Mouse (Mus musculus): ENCODE measurements at regions not wholly inside any gene's neighbourhood (a gene's known extent, or its start where the extent isn't known, plus 50 kb on each side); places are given as distances from the start of the nearest gene placed in this dataset.

GRCm38 (mm10) chr2:51372771-51373170, 223.9 kb upstream of the Rnd3 start:
- ATAC-seq (replicated peaks in 1 of 2; ENCODE audit: insufficient read depth in 1 of 2, low FRiP score in 2 of 2, low TSS enrichment in 1 of 2, low read depth in 1 of 2, poor library complexity in 2 of 2, severe bottlenecking in 2 of 2) = peak in 1 of 2 experiments; percentile 32; a peak in 1 of 4 replicates

GRCm38 (mm10) chr2:51362825-51363616, 214.1 kb upstream of the Rnd3 start:
- ATAC-seq (replicated peaks in 1 of 2; ENCODE audit: insufficient read depth in 1 of 2, low FRiP score in 2 of 2, low TSS enrichment in 1 of 2, low read depth in 1 of 2, poor library complexity in 2 of 2, severe bottlenecking in 2 of 2) = no peak

GRCm38 (mm10) chr2:51355281-51355680, 206.4 kb upstream of the Rnd3 start:
- ATAC-seq (replicated peaks in 1 of 2; ENCODE audit: insufficient read depth in 1 of 2, low FRiP score in 2 of 2, low TSS enrichment in 1 of 2, low read depth in 1 of 2, poor library complexity in 2 of 2, severe bottlenecking in 2 of 2) = no peak

GRCm38 (mm10) chr2:51354800-51355199, 205.9 kb upstream of the Rnd3 start:
- no peak for ATAC-seq (replicated peaks in 1 of 2; ENCODE audit: insufficient read depth in 1 of 2, low FRiP score in 2 of 2, low TSS enrichment in 1 of 2, low read depth in 1 of 2, poor library complexity in 2 of 2, severe bottlenecking in 2 of 2)

GRCm38 (mm10) chr2:51349614-51350013, 200.7 kb upstream of the Rnd3 start:
- no peak for ATAC-seq (replicated peaks in 1 of 2; ENCODE audit: insufficient read depth in 1 of 2, low FRiP score in 2 of 2, low TSS enrichment in 1 of 2, low read depth in 1 of 2, poor library complexity in 2 of 2, severe bottlenecking in 2 of 2)

- ATAC-seq (replicated peaks in 1 of 2; ENCODE audit: insufficient read depth in 1 of 2, low FRiP score in 2 of 2, low TSS enrichment in 1 of 2, low read depth in 1 of 2, poor library complexity in 2 of 2, severe bottlenecking in 2 of 2) = peak; percentile 29 to 56; a peak in 1 of 4 replicates
These were observed 199.9 kb upstream of the Rnd3 start for GRCm38 (mm10) chr2:51348774-51349173.

- no peak for ATAC-seq (replicated peaks in 1 of 2; ENCODE audit: insufficient read depth in 1 of 2, low FRiP score in 2 of 2, low TSS enrichment in 1 of 2, low read depth in 1 of 2, poor library complexity in 2 of 2, severe bottlenecking in 2 of 2)
These were observed 198.2 kb upstream of the Rnd3 start for GRCm38 (mm10) chr2:51347086-51347485.

GRCm38 (mm10) chr2:51342421-51342820, 193.5 kb upstream of the Rnd3 start:
- ATAC-seq (replicated peaks in 1 of 2; ENCODE audit: insufficient read depth in 1 of 2, low FRiP score in 2 of 2, low TSS enrichment in 1 of 2, low read depth in 1 of 2, poor library complexity in 2 of 2, severe bottlenecking in 2 of 2) = no peak

- ATAC-seq (replicated peaks in 1 of 2; ENCODE audit: insufficient read depth in 1 of 2, low FRiP score in 2 of 2, low TSS enrichment in 1 of 2, low read depth in 1 of 2, poor library complexity in 2 of 2, severe bottlenecking in 2 of 2) = no peak
These were observed 185.5 kb upstream of the Rnd3 start for GRCm38 (mm10) chr2:51334437-51334836.

GRCm38 (mm10) chr2:51327081-51327480, 178.2 kb upstream of the Rnd3 start:
- no peak for ATAC-seq (replicated peaks in 1 of 2; ENCODE audit: insufficient read depth in 1 of 2, low FRiP score in 2 of 2, low TSS enrichment in 1 of 2, low read depth in 1 of 2, poor library complexity in 2 of 2, severe bottlenecking in 2 of 2)

- no peak for ATAC-seq (replicated peaks in 1 of 2; ENCODE audit: insufficient read depth in 1 of 2, low FRiP score in 2 of 2, low TSS enrichment in 1 of 2, low read depth in 1 of 2, poor library complexity in 2 of 2, severe bottlenecking in 2 of 2)
These were observed 172.8 kb upstream of the Rnd3 start for GRCm38 (mm10) chr2:51321676-51322075.

GRCm38 (mm10) chr2:51316452-51316851, 167.5 kb upstream of the Rnd3 start:
- ATAC-seq (replicated peaks in 1 of 2; ENCODE audit: insufficient read depth in 1 of 2, low FRiP score in 2 of 2, low TSS enrichment in 1 of 2, low read depth in 1 of 2, poor library complexity in 2 of 2, severe bottlenecking in 2 of 2) = no peak

GRCm38 (mm10) chr2:51313414-51313813, 164.5 kb upstream of the Rnd3 start:
- no peak for ATAC-seq (replicated peaks in 1 of 2; ENCODE audit: insufficient read depth in 1 of 2, low FRiP score in 2 of 2, low TSS enrichment in 1 of 2, low read depth in 1 of 2, poor library complexity in 2 of 2, severe bottlenecking in 2 of 2)

GRCm38 (mm10) chr2:51306257-51306656, 157.3 kb upstream of the Rnd3 start:
- no peak for ATAC-seq (replicated peaks in 1 of 2; ENCODE audit: insufficient read depth in 1 of 2, low FRiP score in 2 of 2, low TSS enrichment in 1 of 2, low read depth in 1 of 2, poor library complexity in 2 of 2, severe bottlenecking in 2 of 2)

- peak; percentile 71 to 77 for ATAC-seq (replicated peaks in 1 of 2; ENCODE audit: insufficient read depth in 1 of 2, low FRiP score in 2 of 2, low TSS enrichment in 1 of 2, low read depth in 1 of 2, poor library complexity in 2 of 2, severe bottlenecking in 2 of 2)
These were observed 156.5 kb upstream of the Rnd3 start for GRCm38 (mm10) chr2:51305411-51305810.

- ATAC-seq (replicated peaks in 1 of 2; ENCODE audit: insufficient read depth in 1 of 2, low FRiP score in 2 of 2, low TSS enrichment in 1 of 2, low read depth in 1 of 2, poor library complexity in 2 of 2, severe bottlenecking in 2 of 2) = no peak
These were observed 155.8 kb upstream of the Rnd3 start for GRCm38 (mm10) chr2:51304694-51305093.

- ATAC-seq (replicated peaks in 1 of 2; ENCODE audit: insufficient read depth in 1 of 2, low FRiP score in 2 of 2, low TSS enrichment in 1 of 2, low read depth in 1 of 2, poor library complexity in 2 of 2, severe bottlenecking in 2 of 2) = peak; percentile 67 to 76
These were observed 141.8 kb upstream of the Rnd3 start for GRCm38 (mm10) chr2:51290659-51291260.

GRCm38 (mm10) chr2:51288678-51289077, 139.8 kb upstream of the Rnd3 start:
- no peak for ATAC-seq (replicated peaks in 1 of 2; ENCODE audit: insufficient read depth in 1 of 2, low FRiP score in 2 of 2, low TSS enrichment in 1 of 2, low read depth in 1 of 2, poor library complexity in 2 of 2, severe bottlenecking in 2 of 2)

- no peak for ATAC-seq (replicated peaks in 1 of 2; ENCODE audit: insufficient read depth in 1 of 2, low FRiP score in 2 of 2, low TSS enrichment in 1 of 2, low read depth in 1 of 2, poor library complexity in 2 of 2, severe bottlenecking in 2 of 2)
These were observed 136.7 kb upstream of the Rnd3 start for GRCm38 (mm10) chr2:51285632-51286031.
